Mouse (Mus musculus) gastrocnemius, postnatal 10 days (tissue): ENCODE measurements around the gene Itpr2. TPM values are rescaled to one million over a fixed set of nuclear protein-coding genes. Genes with fewer than 3 reads are reported as not detected.

ENCODE experiments used
- DNase-seq: peaks from one replicate; pipeline ENCODE4 v3.0.0; 2021; ENCODE audit warnings: mixed read lengths
- total RNA-seq, 2 experiments: library from RNA; stranded (reverse); gene quantifications; 2 replicates each; pipeline ENCODE4 v1.2.3; 2021

Itpr2 gene
- total RNA-seq, 2 experiments from 2014 or later, result 9.9 to 13.5 TPM

DNA sequence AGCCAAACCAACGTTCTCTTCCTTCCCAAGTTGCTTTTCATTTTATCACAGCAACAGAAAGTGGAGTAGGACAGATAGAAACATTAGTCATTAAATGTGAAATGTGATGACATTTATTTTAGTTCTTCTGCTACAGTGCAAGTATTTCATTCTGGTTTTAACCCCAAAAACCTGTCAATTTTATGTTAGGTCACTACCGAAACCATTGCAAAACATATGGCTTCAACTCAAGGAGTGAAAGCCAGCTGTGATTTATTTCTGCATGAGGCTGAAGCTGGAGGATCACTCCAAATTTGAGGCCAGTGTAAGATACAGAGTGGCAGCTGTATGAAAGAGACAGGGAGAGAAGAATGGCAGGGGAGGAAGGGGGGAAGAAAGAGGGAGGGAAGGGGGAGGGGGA, 85.6 kb downstream of the Itpr2 start:
- DNase-seq, result no peak

DNA sequence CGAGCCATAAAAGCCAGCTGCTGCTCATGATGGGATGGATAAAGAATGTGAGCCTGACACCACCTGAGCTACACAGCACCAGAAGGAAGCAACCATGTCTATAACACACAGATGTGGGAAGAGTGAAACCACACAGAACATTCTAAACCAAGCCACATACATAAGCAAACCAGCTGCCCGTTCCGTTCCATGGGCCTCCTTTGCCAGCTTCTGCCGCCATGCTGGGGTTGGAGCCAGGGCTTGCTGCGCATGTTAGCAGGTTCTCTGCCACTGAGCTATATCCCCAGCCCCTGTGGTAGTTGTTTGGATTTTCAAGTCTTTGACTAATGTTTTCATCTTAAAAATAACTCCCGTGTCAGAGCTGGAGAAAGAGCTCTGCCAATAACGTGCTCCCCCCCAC, 87.9 kb downstream of the Itpr2 start:
- no peak for DNase-seq

DNA sequence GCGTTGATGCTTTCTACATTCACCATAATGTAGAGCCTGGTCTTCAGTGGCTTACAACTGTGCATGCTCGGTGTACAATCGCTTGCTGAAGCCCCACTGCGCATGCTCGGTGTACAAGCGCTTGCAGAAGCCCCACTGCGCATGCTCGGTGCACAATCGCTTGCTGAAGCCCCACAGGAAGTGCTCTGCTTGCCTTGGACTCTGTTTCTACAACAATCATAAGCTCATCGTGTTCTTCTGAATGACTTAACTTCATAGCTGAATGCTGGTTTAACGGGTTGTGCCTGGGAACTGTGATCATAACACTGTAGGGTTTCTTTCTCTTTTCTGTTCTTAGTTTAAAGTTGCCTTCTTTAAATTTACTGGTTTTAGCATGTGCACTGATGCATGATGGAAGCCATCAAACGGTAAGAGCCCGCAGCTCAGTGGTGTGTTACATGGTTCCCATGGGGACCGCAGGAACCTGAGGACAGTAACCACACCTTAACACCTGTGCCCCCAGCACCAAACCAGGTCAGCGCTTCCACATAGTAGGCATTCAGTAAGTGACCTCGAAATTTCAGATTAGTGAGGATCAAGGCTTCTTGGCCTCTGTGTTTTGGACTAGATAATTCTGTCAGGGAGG, 90.5 kb downstream of the Itpr2 start:
- DNase-seq, result no peak

- no peak for DNase-seq
Observed at GRCm38 (mm10) chr6:146410427-146410810, 91.6 kb downstream of the Itpr2 start.

DNA sequence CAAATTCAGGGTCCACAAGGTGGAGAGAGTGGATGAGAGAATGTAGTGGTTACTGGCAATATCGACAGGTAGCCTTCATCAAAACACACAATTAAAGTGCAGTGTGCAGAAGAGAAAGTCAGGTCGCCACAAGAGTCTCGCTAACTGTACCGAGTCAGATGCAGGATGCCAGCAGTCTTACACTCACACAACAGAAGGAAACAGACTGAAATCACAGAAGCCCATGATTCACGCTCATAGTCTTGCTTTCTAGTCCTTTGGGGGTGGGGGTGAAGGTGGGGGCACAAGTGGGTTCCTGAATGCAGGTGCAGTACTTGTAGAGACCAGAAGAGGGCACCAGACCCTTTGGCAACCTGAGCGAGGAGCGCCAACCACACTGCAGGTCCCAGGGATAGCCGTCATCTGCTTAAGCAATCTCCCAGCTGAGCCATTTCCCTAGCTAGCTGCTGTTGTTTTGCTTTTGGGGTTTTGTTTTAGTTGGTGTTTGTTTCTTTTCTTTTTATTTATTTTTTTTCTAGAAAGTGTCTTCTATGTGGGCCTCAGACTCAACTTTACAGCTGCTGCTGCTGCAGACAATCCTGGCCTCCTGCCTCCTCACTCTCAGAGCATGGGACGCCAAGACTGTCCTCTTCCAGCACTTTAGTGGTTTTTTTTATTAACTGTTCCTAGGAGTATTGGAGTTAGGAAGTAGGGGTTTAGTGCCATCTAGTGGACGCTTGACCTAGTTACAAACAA, 92.2 kb downstream of the Itpr2 start:
- peak; percentile 81 for DNase-seq

- DNase-seq, result peak; percentile 61
Observed at GRCm38 (mm10) chr6:146405380-146405779, 96.6 kb downstream of the Itpr2 start.

DNA sequence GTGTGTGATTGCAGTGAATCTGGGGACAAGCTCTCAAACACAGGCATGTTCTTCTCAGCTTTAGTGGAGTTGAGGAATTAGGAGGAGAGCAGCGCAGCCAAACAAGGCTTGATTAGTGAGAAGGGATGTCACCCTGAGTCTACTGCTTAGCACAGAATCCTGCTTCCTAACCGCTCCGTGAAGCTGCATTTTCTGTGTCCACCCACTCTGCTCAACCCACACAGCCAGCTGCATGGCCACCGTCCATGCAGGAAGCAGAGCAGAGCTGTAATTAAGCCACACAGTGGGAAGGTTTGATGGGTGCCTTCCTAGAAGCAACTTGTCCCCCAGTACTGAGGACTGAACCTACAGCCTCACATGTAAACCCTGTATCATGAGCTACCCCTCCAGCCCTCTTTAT, 97.1 kb downstream of the Itpr2 start:
- no peak for DNase-seq

DNA sequence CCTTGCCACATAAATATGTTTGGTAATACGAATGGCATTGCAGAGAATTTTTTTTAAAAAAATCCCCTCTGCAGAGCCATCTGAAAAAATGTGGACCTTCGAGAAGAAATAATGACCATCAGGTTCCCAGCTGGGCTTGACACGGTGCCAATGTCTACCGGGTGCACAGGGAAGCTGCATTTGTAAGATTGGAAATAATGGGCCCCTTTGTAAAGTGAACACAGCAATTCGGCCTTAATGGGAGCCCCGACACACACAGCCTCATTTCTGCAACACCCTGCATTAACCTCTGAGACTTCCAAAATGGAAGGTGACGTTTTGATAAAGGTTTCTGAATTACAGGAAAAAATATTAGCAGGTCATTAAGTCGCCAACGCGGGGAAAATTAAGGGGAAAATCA, 97.9 kb downstream of the Itpr2 start:
- no peak for DNase-seq

GRCm38 (mm10) chr6:146402905-146403642, 98.9 kb downstream of the Itpr2 start:
- no peak for DNase-seq

DNA sequence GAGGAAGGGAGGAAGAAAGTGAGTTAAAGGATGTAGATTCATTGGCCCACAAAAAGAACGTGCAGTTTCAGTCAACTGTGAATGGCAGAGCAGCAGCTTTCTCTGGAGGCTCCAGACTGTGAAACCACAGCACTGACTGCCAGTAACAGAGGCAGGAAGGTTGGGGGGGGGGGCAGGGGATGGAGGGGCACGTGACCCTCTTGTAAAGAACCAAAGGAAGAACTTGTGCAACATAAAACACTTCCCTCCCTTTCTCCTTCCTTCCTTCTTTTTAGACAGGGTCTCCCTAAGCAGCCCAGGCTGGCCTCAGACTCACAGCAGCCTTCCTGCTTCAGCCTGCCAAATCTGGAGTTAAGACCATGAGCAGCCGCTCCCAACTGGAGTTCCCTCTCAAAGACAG, 104.2 kb downstream of the Itpr2 start:
- no peak for DNase-seq

- no peak for DNase-seq
Observed at GRCm38 (mm10) chr6:146396253-146396652, 105.8 kb downstream of the Itpr2 start.

DNA sequence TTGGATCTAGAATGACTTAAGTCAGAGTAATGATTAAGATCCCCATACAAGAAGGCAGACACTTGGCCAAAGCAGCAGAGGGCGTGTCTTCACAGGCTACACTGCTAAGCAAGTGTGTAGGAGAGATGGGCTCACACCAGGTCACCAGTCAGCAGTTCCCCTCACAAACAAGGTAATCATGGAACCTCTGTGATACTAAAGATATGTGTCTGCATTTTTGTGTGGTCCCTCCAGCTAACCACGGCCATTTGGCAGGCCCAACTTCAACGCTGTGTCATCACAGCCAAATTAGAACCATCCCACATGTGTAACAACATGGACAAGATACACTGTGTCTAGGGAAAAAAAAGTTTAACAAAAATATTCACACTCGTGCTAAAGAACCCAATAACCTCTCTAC, 106.4 kb downstream of the Itpr2 start:
- no peak for DNase-seq

DNA sequence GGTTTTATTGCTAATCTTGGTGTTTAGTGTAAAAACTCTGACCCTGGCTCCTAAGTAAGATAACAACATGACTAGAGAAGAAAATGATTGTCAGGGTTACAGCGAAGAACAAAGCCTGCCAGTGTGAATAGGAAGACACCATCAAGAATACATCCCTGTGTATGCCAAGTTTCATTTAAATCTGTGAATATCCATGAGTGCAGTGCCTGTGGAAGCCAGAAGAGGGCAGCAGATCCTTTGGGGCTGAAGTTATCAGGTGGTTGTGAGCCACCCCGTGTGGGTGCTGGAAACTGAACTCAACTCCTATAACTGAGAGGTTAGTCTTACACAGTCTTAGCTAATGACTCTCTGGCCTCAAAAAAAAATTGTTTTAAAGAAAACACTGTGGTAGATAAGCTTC, 109.8 kb downstream of the Itpr2 start:
- no peak for DNase-seq

GRCm38 (mm10) chr6:146390159-146390558, 111.9 kb downstream of the Itpr2 start:
- DNase-seq, result no peak

- DNase-seq, result no peak
Observed at GRCm38 (mm10) chr6:146388010-146388409, 114.0 kb downstream of the Itpr2 start.

GRCm38 (mm10) chr6:146387039-146387713, 114.8 kb downstream of the Itpr2 start:
- no peak for DNase-seq

DNA sequence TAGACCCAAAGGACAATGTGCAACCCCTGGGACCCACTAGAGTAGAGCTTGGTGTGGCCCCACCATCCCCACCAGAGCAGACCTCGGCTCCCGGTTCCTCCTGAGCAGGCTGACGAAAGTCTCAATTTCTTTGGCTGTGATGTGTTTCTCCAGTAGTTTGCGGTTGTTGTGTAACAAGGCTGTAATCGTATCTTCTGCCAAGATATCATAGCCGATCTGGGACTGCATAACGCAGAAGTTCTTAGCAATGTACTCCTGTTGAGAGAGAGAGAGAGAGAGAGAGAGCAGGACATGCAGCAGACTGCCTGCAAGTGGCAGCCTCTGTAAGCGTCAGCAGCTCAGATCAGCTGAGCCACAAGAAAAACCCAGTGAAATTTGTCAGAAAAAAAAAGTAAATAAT, 122.8 kb downstream of the Itpr2 start:
- no peak for DNase-seq

DNA sequence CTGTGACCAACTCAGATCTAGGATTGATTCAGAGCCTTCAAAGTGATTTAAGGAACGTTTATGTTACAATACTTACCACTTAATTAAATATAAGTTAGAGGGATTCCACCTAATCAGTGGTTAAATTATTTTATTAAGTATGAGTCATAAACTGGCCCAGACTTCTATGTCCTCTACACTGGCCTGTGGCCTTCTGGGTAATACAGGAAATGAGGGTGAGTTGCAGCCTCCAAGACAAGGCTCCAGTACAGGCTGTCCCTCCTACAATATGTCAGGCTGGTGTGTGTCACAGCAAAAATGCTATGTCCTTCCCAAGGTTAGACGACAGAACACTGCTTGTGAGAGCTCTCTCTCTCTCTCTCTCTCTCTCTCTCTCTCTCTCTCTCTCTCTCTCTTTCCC, 130.5 kb downstream of the Itpr2 start:
- DNase-seq, result no peak

DNA sequence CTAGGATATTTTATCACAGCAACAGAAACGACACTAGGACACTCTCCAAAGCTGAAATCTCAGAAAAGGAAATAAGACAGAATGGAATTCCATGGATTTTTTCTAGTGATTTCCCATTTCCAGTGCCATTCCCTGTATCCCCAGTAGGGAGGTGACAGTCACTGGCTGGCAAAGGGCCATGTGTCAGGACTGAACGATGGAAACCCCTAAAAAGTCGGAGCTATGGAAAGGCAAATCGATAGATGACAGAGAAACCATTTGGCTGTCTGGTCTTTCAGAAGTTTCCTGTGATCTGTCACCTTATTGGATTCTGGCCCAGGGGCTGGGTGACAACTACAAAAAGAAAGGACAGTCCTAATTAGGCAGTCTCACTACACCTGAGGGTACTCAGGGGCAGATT, 135.8 kb downstream of the Itpr2 start:
- no peak for DNase-seq

- peak; percentile 10 for DNase-seq
Observed at GRCm38 (mm10) chr6:146357911-146358310, 144.1 kb downstream of the Itpr2 start.

- DNase-seq, result no peak
Observed at GRCm38 (mm10) chr6:146352258-146352805, 149.7 kb downstream of the Itpr2 start.

GRCm38 (mm10) chr6:146351816-146352215, 150.2 kb downstream of the Itpr2 start:
- DNase-seq, result no peak

DNA sequence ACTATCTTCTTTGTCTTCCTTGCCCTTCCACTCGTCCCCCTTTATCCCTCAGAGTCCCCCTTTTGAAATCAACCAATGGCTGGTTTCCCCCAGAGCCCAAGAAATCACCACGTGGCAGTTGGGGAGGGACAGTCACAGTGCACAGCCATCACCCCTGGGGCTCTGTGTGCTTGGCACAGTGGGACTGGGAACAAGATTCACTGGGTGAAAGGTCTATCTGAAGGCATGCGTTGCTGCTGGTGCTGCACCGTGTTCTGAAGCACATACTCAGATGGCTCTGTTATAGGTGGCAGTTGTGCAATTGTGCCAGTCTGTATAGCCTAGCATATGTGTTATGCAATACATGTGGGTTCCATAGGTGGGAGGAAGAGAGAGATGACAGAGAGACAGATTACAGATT, 154.5 kb downstream of the Itpr2 start:
- DNase-seq, result no peak
